Mouse (Mus musculus): ENCODE data around the gene Hic1.

GRCm38 (mm10) chr11:75209363-75209762, 40.0 kb upstream of the Hic1 start:
- TF ChIP-seq CTCF (IDR thresholded peaks at IDR 0.05; ENCODE audit: insufficient read depth, low read depth, low read length), result no peak
- no peak for TF ChIP-seq POLR2A (IDR thresholded peaks at IDR 0.05; ENCODE audit: insufficient read depth, low read depth, low read length)

Measured in olfactory bulb, adult 2 months (tissue).